Mouse (Mus musculus) liver, adult 2 months (tissue): ENCODE results near the gene Tcam1. TPM values are rescaled to one million over a fixed set of nuclear protein-coding genes. Genes with fewer than 3 reads are reported as not detected.
A peak's percentile ranks its signal among the peaks of the same experiment; 100 is the strongest.
"Not testable (repeated sequence)": the region's sequence is repeated elsewhere in the genome, so short reads cannot be mapped to it uniquely, and the experiment has no call there.

ENCODE experiments used
- DNase-seq: peaks from one replicate; pipeline ENCODE4 v3.0.0-alpha.2; 2011; ENCODE audit warnings: low read depth, low spot score; ENCODE audit errors: extremely low read depth
- H3K27ac ChIP-seq: fragments of 200-500 bp; replicated peaks from 2 replicates; pipeline ENCODE4 v1.5.1; 2012; ENCODE audit warnings: low read depth, mild to moderate bottlenecking, control low read depth, inconsistent platforms, low read length; ENCODE audit not compliant: insufficient read depth
- H3K27me3 ChIP-seq: fragments of 200-500 bp; 2 replicates; pipeline ENCODE4 v1.6.1; 2012; ENCODE audit warnings: mild to moderate bottlenecking, moderate library complexity, low read length, inconsistent platforms; ENCODE audit not compliant: control insufficient read depth, insufficient read depth
- H3K36me3 ChIP-seq: fragments of 200-500 bp; 2 replicates; pipeline ENCODE4 v1.6.1; 2012; ENCODE audit warnings: low read length, inconsistent platforms; ENCODE audit not compliant: control insufficient read depth, insufficient read depth
- H3K4me1 ChIP-seq: fragments of 200-500 bp; 2 replicates; pipeline ENCODE4 v1.6.1; 2011; ENCODE audit warnings: low read length; ENCODE audit not compliant: control insufficient read depth, insufficient read depth
- H3K4me3 ChIP-seq: fragments of 200-500 bp; 2 replicates; pipeline ENCODE4 v1.5.1; 2011; ENCODE audit warnings: low read depth, mild to moderate bottlenecking, control low read depth, low read length, moderate library complexity; ENCODE audit not compliant: insufficient read depth
- H3K79me2 ChIP-seq: fragments of 200-500 bp; 2 replicates; pipeline ENCODE4 v1.6.1; 2012; ENCODE audit warnings: inconsistent platforms, mild to moderate bottlenecking, low read length, moderate library complexity; ENCODE audit not compliant: control insufficient read depth, insufficient read depth
- H3K9ac ChIP-seq: fragments of 200-500 bp; 2 replicates; pipeline ENCODE4 v1.6.1; 2012; ENCODE audit warnings: low read depth, mild to moderate bottlenecking, control low read depth, inconsistent platforms, low read length
- CTCF ChIP-seq: fragments of 200-500 bp; IDR thresholded peaks from 2 replicates; pipeline ENCODE4 v1.5.1; 2011; ENCODE audit warnings: low read depth, low read length, control low read depth
- POLR2A ChIP-seq: fragments of 200-500 bp; IDR thresholded peaks from 2 replicates; pipeline ENCODE4 v1.6.1; 2011; ENCODE audit warnings: low read length, control low read depth; ENCODE audit not compliant: insufficient read depth; ENCODE audit errors: extremely low read depth
- WGBS: fragments of 180-500 bp; shearing (Covaris S2); methylation state at CpG from one replicate; pipeline ENCODE4 v1.1.7; 2018; 5-methylcytosine and 5-hydroxymethylcytosine counted together
- polyA plus RNA-seq: library from polyadenylated mRNA; depleted of rRNA; stranded (reverse); fragments of >200 nt; gene quantifications from 2 replicates; pipeline ENCODE4 v1.2.3, GENCODE M21; 2012; rRNA removed
- total RNA-seq: library from RNA; depleted of rRNA; stranded (reverse); fragments of >200 nt; gene quantifications from 2 replicates; pipeline ENCODE4 v1.2.3, GENCODE M21; 2014; rRNA removed

The Tcam1 gene
- total RNA-seq (not detected in 2 replicates), polyA plus RNA-seq (not detected in 2 replicates)

- peak; percentile 88 for DNase-seq
- peaks cover 6% of the 10 kb centered on the region; the same call in 1 of the 2 replicates for H3K4me1 ChIP-seq
- H3K27me3 ChIP-seq: no peaks in the 10 kb centered on the region
- no peaks in the 10 kb centered on the region for H3K79me2 ChIP-seq
- peak; percentile 96 for TF ChIP-seq CTCF
- TF ChIP-seq POLR2A: no peak
- H3K36me3 ChIP-seq: no peaks in the 10 kb centered on the region
- H3K9ac ChIP-seq: no peak within 1 kb of the TSS
- H3K4me3 ChIP-seq: no peak within 1 kb of the TSS
- H3K27ac ChIP-seq: no peak within 1 kb of the TSS
- 2% methylated on average over 25 of the region's 25 CpGs for WGBS
Observed at GRCm38 (mm10) chr11:106276454-106276853, at the start of gene Tcam1. TSS of gene Tcam1 (plus strand) at chr11:106276672.

GRCm38 (mm10) chr11:106233978-106234377 lies 42.5 kb upstream of the Tcam1 start:
- WGBS: 86% methylated on average over 8 of the region's 8 CpGs
- H3K27ac ChIP-seq: not testable (repeated sequence)

GRCm38 (mm10) chr11:106246834-106247233 lies 29.6 kb upstream of the Tcam1 start:
- TF ChIP-seq POLR2A: no peak
- peak; percentile 60; the same call in 1 of the 2 replicates for TF ChIP-seq CTCF
- no peak overlapping the region for H3K4me3 ChIP-seq
- H3K36me3 ChIP-seq: peaks cover 83% of the 10 kb centered on the region
- H3K4me1 ChIP-seq: peaks cover 9% of the 10 kb centered on the region
- WGBS: 96% methylated on average over 1 of the region's 1 CpGs
- H3K27ac ChIP-seq: no peak overlapping the region
- DNase-seq: no peak
- no peaks in the 10 kb centered on the region for H3K79me2 ChIP-seq
- no peak overlapping the region for H3K9ac ChIP-seq
- no peaks in the 10 kb centered on the region for H3K27me3 ChIP-seq

More at GRCm38 (mm10) chr11:106233978-106234377, 42.5 kb upstream of the Tcam1 start:
- not testable (repeated sequence) for DNase-seq, H3K4me1 ChIP-seq, H3K9ac ChIP-seq, H3K4me3 ChIP-seq, H3K27me3 ChIP-seq, H3K79me2 ChIP-seq
- peaks cover 57% of the 10 kb centered on the region for H3K36me3 ChIP-seq

- Histone ChIP-seq H3K36me3 (peaks cover 72% of the 10 kb centered on the region), H3K27me3 (no peaks in the 10 kb centered on the region), H3K27ac (peak overlapping the region; percentile 60), H3K9ac (no peak overlapping the region), H3K4me1 (peaks cover 9% of the 10 kb centered on the region), H3K4me3 (no peak overlapping the region), H3K79me2 (no peaks in the 10 kb centered on the region)
- WGBS: 25% methylated on average over 7 of the region's 7 CpGs
- TF ChIP-seq CTCF (no peak), POLR2A (no peak)
- peak; percentile 90 for DNase-seq
Observed at GRCm38 (mm10) chr11:106249326-106249725, 27.1 kb upstream of the Tcam1 start.

- TF ChIP-seq POLR2A: no peak
- TF ChIP-seq CTCF: no peak
- H3K27ac ChIP-seq: 0 out of 2 replicates have a peak overlapping the region, but pooled peaks have one; percentile 16
- peak overlapping the region; percentile 26; the same call in 1 of the 2 replicates for H3K9ac ChIP-seq
- H3K79me2 ChIP-seq: peaks cover 16% of the 10 kb centered on the region; the same call in 1 of the 2 replicates
- DNase-seq: no peak
- peaks cover 37% of the 10 kb centered on the region for H3K36me3 ChIP-seq
- H3K4me1 ChIP-seq: peaks cover 8% of the 10 kb centered on the region
- WGBS: 3% methylated on average over 2 of the region's 2 CpGs
- H3K4me3 ChIP-seq: peak overlapping the region; percentile 64; the same call in 1 of the 2 replicates
- no peaks in the 10 kb centered on the region for H3K27me3 ChIP-seq
Observed at GRCm38 (mm10) chr11:106254767-106255166, 21.7 kb upstream of the Tcam1 start.

GRCm38 (mm10) chr11:106255174-106255573 lies 21.3 kb upstream of the Tcam1 start:
- Histone ChIP-seq H3K27me3 (no peaks in the 10 kb centered on the region), H3K9ac (peak overlapping the region; percentile 59), H3K4me3 (peak overlapping the region; percentile 64), H3K79me2 (peaks cover 16% of the 10 kb centered on the region; the same call in 1 of the 2 replicates), H3K36me3 (peaks cover 33% of the 10 kb centered on the region), H3K27ac (peak overlapping the region; percentile 54), H3K4me1 (peaks cover 6% of the 10 kb centered on the region)
- under 1% methylated on average over 22 of the region's 22 CpGs for WGBS
- TF ChIP-seq POLR2A (no peak), CTCF (no peak)
- peak; percentile 63 for DNase-seq
